Mouse (Mus musculus): ENCODE results near the gene Pop4.
A peak's percentile ranks its signal among the peaks of the same experiment; 100 is the strongest.
"Not testable (repeated sequence)": the region's sequence is repeated elsewhere in the genome, so short reads cannot be mapped to it uniquely, and the experiment has no call there.

Gene Pop4

GRCm38 (mm10) chr7:38270703-38271510 lies at the start of gene Pop4:
TSS of gene Pop4 (minus strand) at chr7:38271423.
- DNase-seq (ENCODE audit: low spot score in 2 of 2), result peak; percentile 78 to 87

- no peak for DNase-seq (ENCODE audit: low spot score in 2 of 2)
Observed at GRCm38 (mm10) chr7:38320641-38321040, 49.4 kb upstream of the Pop4 start.

DNA sequence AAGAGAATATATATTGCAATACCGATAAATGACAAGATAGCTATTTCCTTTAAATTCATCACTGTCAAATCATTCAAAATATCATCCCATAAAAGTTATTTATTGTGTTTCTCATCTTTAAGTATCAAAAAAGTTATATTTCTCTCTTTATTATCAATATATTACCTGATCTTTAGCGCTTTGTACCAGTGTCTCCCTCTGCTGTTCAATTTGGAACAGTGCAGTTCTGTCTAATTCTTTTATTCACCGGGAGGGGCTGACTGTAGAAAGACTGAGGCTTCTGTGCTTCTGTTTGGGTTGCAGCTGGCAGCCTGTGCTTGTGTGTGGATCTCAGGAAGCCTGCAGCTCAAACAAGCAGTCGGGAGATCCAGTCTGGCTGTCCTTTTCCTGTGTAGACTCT lies 11.0 kb upstream of the Pop4 start:
- DNase-seq (ENCODE audit: low spot score in 2 of 2), result not testable (repeated sequence)

DNA sequence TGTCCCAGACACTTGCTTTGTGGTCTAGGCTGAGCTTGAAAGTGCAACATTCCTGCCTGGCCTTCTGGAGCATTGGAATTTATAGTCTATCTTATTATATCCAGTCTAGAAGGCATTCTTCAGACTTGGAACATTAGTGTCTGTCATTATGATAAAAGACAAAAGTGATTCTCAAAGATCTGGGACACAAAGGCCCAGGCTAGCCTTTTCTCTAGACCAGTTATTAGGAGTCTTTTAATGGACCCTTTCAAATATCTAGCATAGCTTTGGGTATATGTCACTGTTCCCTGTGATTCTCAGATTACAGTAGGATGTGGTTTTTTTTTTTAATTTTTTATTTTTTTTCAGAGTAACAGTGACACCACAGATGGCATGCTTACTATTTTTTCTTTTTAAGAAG lies 1.3 kb upstream of the Pop4 start:
- no peak for DNase-seq (ENCODE audit: low spot score in 2 of 2)

GRCm38 (mm10) chr7:38271859-38272258 lies 636 bp upstream of the Pop4 start:
- DNase-seq (ENCODE audit: low spot score in 2 of 2), result no peak

DNA sequence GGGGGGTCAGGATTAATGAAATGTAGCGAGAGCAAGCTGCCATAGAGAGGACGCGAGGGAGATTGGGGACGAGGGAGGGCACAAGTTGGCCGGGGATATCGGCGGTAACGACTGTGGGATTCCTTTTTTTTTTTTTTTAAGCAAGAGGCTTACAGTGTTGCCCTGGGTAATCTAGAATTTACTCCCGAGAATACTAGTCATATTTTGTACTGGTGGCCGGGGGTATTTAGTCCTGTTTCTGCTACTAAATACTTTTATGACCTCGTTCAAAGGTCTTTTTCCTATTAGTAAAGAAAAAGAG lies 238 bp upstream of the Pop4 start:
- DNase-seq (ENCODE audit: low spot score in 2 of 2), result no peak

DNA sequence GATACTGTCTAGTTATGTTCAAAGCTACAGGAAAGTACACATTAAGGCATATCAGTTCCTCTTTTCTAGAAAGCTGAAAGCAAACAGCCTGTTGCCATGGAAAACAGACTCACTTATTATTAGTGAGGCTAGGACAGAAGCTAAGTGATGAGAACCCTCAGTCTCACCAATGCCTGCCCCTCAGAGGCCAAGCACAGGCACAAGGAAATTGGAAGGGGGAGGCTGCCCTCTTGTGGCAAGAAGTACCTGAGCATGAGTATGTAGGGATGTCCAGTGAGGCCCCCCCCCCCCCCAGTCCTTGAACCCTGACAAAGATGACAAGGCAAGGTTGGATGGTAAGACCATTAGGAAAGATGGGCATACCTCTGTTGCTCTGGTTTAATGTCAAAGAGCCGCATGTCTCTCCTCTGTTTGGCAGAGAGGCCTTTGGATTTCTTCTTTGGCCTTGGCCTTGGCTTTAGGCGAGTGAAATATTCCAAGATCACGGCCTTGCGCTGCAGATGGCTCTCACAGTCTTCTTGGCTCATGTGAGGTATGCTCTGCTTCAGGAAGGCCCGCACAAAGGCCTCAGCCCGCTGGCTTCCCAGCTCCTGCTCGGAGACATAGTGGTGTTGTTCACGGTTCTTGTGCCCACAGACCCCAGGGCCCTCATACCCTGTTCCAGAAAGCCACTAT lies 4.1 kb downstream of the Pop4 start:
- DNase-seq (ENCODE audit: low spot score in 2 of 2), result peak in 1 of 2 experiments; percentile 42

- DNase-seq (ENCODE audit: low spot score in 2 of 2), result no peak
Observed at GRCm38 (mm10) chr7:38262406-38262805, 8.8 kb downstream of the Pop4 start.

- DNase-seq (ENCODE audit: low spot score in 2 of 2), result no peak
Observed at GRCm38 (mm10) chr7:38259631-38260030, 11.6 kb downstream of the Pop4 start.

DNA sequence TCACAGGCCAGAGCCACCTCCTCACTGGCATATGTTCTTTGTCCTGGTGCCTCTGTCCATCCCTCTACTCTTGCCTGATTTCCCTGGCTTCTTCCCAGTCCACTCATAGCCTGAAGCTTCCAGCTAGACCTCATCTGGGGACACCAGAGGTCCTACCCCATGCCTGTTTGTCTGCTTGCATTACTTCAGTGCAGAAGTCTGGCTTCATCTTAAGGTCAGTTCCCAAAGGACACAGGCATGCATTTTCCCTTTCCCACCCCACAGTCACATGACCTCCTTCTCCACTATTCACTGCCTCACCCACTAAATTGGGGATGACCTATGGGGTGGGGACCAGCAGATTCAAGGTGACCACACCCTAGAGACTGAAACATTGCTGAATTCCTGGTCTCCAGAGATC lies 17.8 kb downstream of the Pop4 start:
- no peak for DNase-seq (ENCODE audit: low spot score in 2 of 2)

- no peak for DNase-seq (ENCODE audit: low spot score in 2 of 2)
Observed at GRCm38 (mm10) chr7:38251494-38252216, 19.6 kb downstream of the Pop4 start.

DNA sequence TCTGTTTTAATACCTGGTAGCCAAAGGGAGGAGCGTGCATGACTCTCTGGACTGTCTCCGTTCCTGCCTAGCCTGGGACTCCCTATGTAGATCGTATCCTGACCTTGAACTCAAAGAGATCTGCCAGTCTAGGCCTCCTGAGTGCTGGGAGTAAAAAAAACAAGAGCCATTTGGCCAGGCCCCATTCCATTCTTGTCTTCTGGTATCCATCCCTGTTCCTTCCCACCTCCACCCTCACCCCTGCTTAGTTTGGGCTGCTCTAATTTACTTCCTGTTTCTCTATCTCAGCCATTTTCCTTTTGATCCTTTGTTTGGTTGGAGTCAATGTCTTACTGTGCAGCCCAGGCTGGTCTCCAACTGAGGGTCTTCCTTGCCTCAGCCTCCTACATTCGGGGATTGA lies 28.8 kb downstream of the Pop4 start:
- DNase-seq (ENCODE audit: low spot score in 2 of 2), result no peak

DNA sequence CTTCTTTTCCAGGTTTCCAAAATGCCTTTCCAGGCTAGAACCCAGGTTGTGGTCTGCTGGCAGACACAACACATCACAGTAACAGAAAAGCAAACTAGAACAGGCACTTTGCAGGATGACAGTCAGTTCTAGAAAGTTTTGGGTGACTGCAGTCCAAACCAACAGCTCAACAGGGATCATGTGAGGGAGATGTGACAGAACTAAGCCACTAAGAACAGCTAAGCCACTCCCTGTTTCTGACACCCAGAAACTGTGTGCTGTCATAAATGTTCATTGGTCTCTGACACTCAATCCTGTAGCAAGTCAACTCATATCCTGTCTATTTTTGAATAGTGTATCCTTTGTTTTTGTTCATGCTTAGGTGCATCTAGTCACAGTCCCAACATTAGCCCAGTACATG lies 34.1 kb downstream of the Pop4 start:
- no peak for DNase-seq (ENCODE audit: low spot score in 2 of 2)

- no peak for DNase-seq (ENCODE audit: low spot score in 2 of 2)
Observed at GRCm38 (mm10) chr7:38236400-38237105, 34.7 kb downstream of the Pop4 start.

GRCm38 (mm10) chr7:38230285-38230684 lies 40.9 kb downstream of the Pop4 start:
- DNase-seq (ENCODE audit: low spot score in 2 of 2), result no peak

- DNase-seq (ENCODE audit: low spot score in 2 of 2), result no peak
Observed at GRCm38 (mm10) chr7:38228329-38228728, 42.9 kb downstream of the Pop4 start.

DNA sequence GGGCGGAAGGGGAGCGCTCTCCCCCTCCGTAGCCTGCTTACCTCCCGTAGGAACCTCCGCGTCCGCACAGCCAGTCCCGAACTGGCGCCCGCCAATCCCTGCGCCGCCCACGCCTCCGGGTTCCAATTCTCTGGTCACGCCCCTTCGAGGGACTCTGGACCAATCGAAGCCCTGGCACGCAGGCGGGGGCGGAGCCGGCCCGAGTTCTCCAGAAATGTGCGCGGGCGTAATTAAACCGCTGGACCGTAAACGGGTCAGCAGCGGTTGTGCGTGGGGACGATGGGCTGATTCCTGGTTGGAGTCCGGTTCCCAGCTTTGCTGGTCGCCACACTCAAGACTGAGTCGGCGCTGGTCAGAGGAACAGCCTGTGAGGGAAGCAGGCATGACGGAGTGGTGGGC lies 43.3 kb downstream of the Pop4 start, which contains the start of gene Plekhf1:
Gene Plekhf1 (minus strand): TSS at position 117 of the 399 bp plus-strand sequence.
- peak; percentile 88 for DNase-seq (ENCODE audit: low spot score in 2 of 2)

- peak; percentile 26 to 40 for DNase-seq (ENCODE audit: low spot score in 2 of 2)
Observed at GRCm38 (mm10) chr7:38227181-38227899, 43.9 kb downstream of the Pop4 start.

- no peak for DNase-seq (ENCODE audit: low spot score in 2 of 2)
Observed at GRCm38 (mm10) chr7:38226226-38226625, 45.0 kb downstream of the Pop4 start.

- DNase-seq (ENCODE audit: low spot score in 2 of 2), result peak; percentile 64 to 68
Observed at GRCm38 (mm10) chr7:38224577-38225369, 46.5 kb downstream of the Pop4 start.

- DNase-seq (ENCODE audit: low spot score in 2 of 2), result no peak
Observed at GRCm38 (mm10) chr7:38220866-38221265, 50.4 kb downstream of the Pop4 start.
